Mouse (Mus musculus) CH12.LX (cell line): ENCODE measurements around the gene Zc3h18. TPM values are rescaled to one million over a fixed set of nuclear protein-coding genes. Genes with fewer than 3 reads are reported as not detected.

Source experiments
- DNase-seq: peaks from one replicate; pipeline ENCODE4 v3.0.0-alpha.2; 2013; ENCODE audit errors: extremely low read depth
- H3K27ac ChIP-seq: 2 replicates; pipeline ENCODE4 v1.5.1; 2012; ENCODE audit warnings: low read depth, mild to moderate bottlenecking, control low read depth, moderate library complexity; ENCODE audit not compliant: insufficient read depth
- H3K27me3 ChIP-seq: replicated peaks from 2 replicates; pipeline ENCODE3; 2012; ENCODE audit warnings: inconsistent platforms
- H3K36me3 ChIP-seq, 2 experiments: replicated peaks in 1 of 2; 2 replicates each; pipeline versions ENCODE3 to v1.6.1; 2012; ENCODE audit warnings: inconsistent platforms in 1 of 2, low read length in 1 of 2, mild to moderate bottlenecking in 1 of 2, mixed read lengths in 1 of 2, moderate library complexity in 1 of 2; ENCODE audit not compliant: control insufficient read depth in 1 of 2, insufficient read depth in 1 of 2
- H3K4me1 ChIP-seq, 2 experiments: 2 replicates each; pipeline ENCODE4 v1.6.1; 2012; ENCODE audit warnings: inconsistent platforms in 1 of 2, moderate library complexity in 1 of 2; ENCODE audit not compliant: insufficient read depth in 2 of 2, control insufficient read depth in 1 of 2
- H3K4me2 ChIP-seq: 2 replicates; pipeline ENCODE4 v1.6.1; 2012; ENCODE audit warnings: low read depth, mild to moderate bottlenecking, control low read depth; ENCODE audit not compliant: poor library complexity, insufficient read depth, severe bottlenecking
- H3K4me3 ChIP-seq, 3 experiments: fragments of 150-350 bp in 1 of 3; sonication (generic) in 1 of 3; replicated peaks in 1 of 3; 2 replicates each; pipeline versions ENCODE3 to v1.5.1; 2011 to 2012; ENCODE audit warnings: low read depth in 2 of 3, low read length in 2 of 3, mild to moderate bottlenecking in 2 of 3, moderate library complexity in 2 of 3, control low read depth in 1 of 3, improper control_type of control experiment in 1 of 3, inconsistent platforms in 1 of 3, mixed read lengths in 1 of 3; ENCODE audit not compliant: poor library complexity in 1 of 3
- H3K79me2 ChIP-seq: replicated peaks from 2 replicates; pipeline ENCODE4 v1.6.1; 2012; ENCODE audit warnings: mild to moderate bottlenecking, moderate library complexity; ENCODE audit not compliant: control insufficient read depth, poor library complexity, insufficient read depth, severe bottlenecking; ENCODE audit errors: extremely low read depth
- H3K9ac ChIP-seq: 2 replicates; pipeline ENCODE4 v1.6.1; 2012; ENCODE audit warnings: low read depth, mild to moderate bottlenecking, control low read depth, moderate library complexity; ENCODE audit not compliant: insufficient read depth
- H3K9me3 ChIP-seq: replicated peaks from 2 replicates; pipeline ENCODE3; 2012; ENCODE audit warnings: low read length, inconsistent platforms, mixed read lengths
- CHD2 ChIP-seq: IDR thresholded peaks from 2 replicates; pipeline ENCODE4 v1.6.1; 2011; ENCODE audit warnings: low read length, improper control_type of control experiment
- CTCF ChIP-seq, 2 experiments: IDR thresholded peaks in 1 of 2; conservative IDR thresholded peaks in 1 of 2; 2 replicates each; pipeline ENCODE4 v1.5.1; 2011 to 2012; ENCODE audit warnings: low read depth in 2 of 2, low read length in 2 of 2, improper control_type of control experiment in 1 of 2, inconsistent platforms in 1 of 2, mild to moderate bottlenecking in 1 of 2, moderate library complexity in 1 of 2
- HCFC1 ChIP-seq: IDR thresholded peaks from 2 replicates; pipeline ENCODE4 v1.6.1; 2012; ENCODE audit warnings: low read depth, mild to moderate bottlenecking, inconsistent platforms, low read length, improper control_type of control experiment
- JUN ChIP-seq: IDR thresholded peaks from 2 replicates; pipeline ENCODE4 v1.6.1; 2011; ENCODE audit warnings: low read depth, mild to moderate bottlenecking, low read length, improper control_type of control experiment, moderate library complexity; ENCODE audit not compliant: insufficient read depth
- MAZ ChIP-seq: IDR thresholded peaks from 2 replicates; pipeline ENCODE4 v1.6.1; 2012; ENCODE audit warnings: low read depth, mild to moderate bottlenecking, inconsistent platforms, low read length, improper control_type of control experiment, moderate library complexity
- MYC ChIP-seq: IDR thresholded peaks from 2 replicates; pipeline ENCODE4 v1.6.1; 2011; ENCODE audit warnings: low read depth, mild to moderate bottlenecking, improper control_type of control experiment, low read length
- NRF1 ChIP-seq: IDR thresholded peaks from 2 replicates; pipeline ENCODE4 v1.6.1; 2014; ENCODE audit warnings: low read depth, mild to moderate bottlenecking, inconsistent platforms, low read length, improper control_type of control experiment, moderate library complexity
- POLR2A ChIP-seq: IDR thresholded peaks from 2 replicates; pipeline ENCODE4 v1.6.1; 2011; ENCODE audit warnings: low read depth, mild to moderate bottlenecking, improper control_type of control experiment, low read length
- POLR2AphosphoS2 ChIP-seq: IDR thresholded peaks from 2 replicates; pipeline ENCODE4 v1.6.1; 2011; ENCODE audit warnings: low read depth, low read length, improper control_type of control experiment
- RAD21 ChIP-seq: IDR thresholded peaks from 2 replicates; pipeline ENCODE4 v1.6.1; 2011; ENCODE audit warnings: low read depth, mild to moderate bottlenecking, low read length, improper control_type of control experiment, moderate library complexity
- SMC3 ChIP-seq: IDR thresholded peaks from 2 replicates; pipeline ENCODE4 v1.6.1; 2011; ENCODE audit warnings: low read depth, low read length, improper control_type of control experiment
- USF2 ChIP-seq: conservative IDR thresholded peaks from 2 replicates; pipeline ENCODE4 v1.6.1; 2011; ENCODE audit warnings: low read depth, low read length, improper control_type of control experiment
- ZMIZ1 ChIP-seq: IDR thresholded peaks from 2 replicates; pipeline ENCODE4 v1.6.1; 2012; ENCODE audit warnings: low read depth, mild to moderate bottlenecking, inconsistent platforms, low read length, improper control_type of control experiment
- dilution Hi-C: fragments of 300-500 bp; cut with MboI; formaldehyde crosslinking; loops from 2 replicates; pipeline ENCODE4 v1.14.3; 2020; ENCODE audit warnings: low sequenced_read_pairs; ENCODE audit not compliant: extremely low pct_unique_long_range_greater_than_20kb, extremely low pct_ligation_motif_present
- in situ Hi-C: fragments of 300-500 bp; cut with MboI; formaldehyde crosslinking; loops from 3 replicates; pipeline ENCODE4 v1.14.3; 2019; ENCODE audit warnings: low sequenced_read_pairs, low pct_ligation_motif_present, low pct_unique_long_range_greater_than_20kb, mixed read lengths
- polyA plus RNA-seq: library from polyadenylated mRNA; unstranded; fragments of >175 nt; gene quantifications from 2 replicates; pipeline ENCODE4 v1.2.1, GENCODE M21; 2012; ENCODE audit warnings: low read depth; ENCODE audit not compliant: insufficient read length
- total RNA-seq, 2 experiments: library from RNA; depleted of rRNA; stranded (reverse); fragments of 300-350 nt in 1 of 2; fragments of >200 nt in 1 of 2; gene quantifications; 2 replicates each; pipeline ENCODE4 v1.2.3; 2012 to 2014

The Zc3h18 gene
- total and polyA plus RNA-seq, 3 experiments, result 34.6 to 83.0 (median 58.5) TPM

DNA sequence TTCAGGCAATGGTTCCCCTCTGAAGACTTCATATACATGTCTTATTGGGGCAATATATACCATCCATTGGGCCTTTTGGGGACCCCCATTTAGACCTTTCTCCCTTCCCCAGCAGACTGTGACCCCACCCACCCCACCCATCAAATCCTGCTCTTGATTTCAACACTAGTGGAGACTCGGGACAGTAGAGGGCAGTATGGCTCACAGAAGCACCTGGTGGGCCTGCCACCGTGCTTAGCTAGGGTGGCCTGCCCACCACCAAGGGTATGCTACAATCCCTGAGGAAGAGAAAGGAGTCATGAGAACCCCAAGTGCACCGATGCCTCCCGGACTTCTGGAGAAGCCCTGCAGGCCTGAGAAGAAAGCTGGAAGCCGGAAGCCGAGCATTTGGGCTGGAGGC, 37.6 kb upstream of the Zc3h18 start:
- Histone ChIP-seq H3K4me3 (no peak overlapping the region), H3K4me1 (peaks cover 0 to 10% of the 10 kb centered on the region in 2 experiments; a peak in 2 of 4 replicates), H3K36me3 (peaks cover 46 to 58% of the 10 kb centered on the region in 2 experiments), H3K27me3 (peaks cover 2% of the 10 kb centered on the region), H3K4me2 (no peak overlapping the region), H3K79me2 (no peaks in the 10 kb centered on the region), H3K9ac (no peak overlapping the region), H3K9me3 (peaks cover 27% of the 10 kb centered on the region), H3K27ac (no peak overlapping the region)
- dilution Hi-C loops (no loop called here), in situ Hi-C loops (no loop called here)
- DNase-seq, result no peak
- TF ChIP-seq JUN, result no peak
- peak in 1 of 2 experiments; percentile 46; a peak in 2 of 4 replicates for TF ChIP-seq CTCF (conservative IDR thresholded peaks at IDR 0.05 in 1 of 2, IDR thresholded peaks at IDR 0.05 in 1 of 2; ENCODE audit: low read depth in 2 of 2, low read length in 2 of 2)
- peak; percentile 22 for TF ChIP-seq RAD21
- peak; percentile 17; the same call in 1 of the 2 replicates for TF ChIP-seq SMC3

DNA sequence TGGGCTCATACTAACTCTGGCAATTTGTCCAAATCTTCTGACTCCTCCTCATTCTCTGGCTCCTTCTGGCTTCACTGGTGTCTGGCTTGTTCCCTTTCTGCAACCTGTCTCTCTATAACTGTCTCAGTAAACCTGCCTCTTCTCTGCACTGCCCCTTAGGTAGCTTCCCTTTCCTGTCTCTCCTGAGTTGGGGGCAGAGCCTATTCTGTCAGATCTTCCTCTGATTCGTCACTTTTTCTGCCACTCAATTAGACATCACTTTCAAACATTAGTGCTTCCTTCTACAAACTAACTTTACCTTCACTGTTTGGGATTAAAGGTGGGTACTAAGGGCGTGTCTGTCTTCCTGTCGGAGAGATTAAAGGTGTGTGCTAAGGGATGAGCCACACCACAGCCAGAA, 35.6 kb upstream of the Zc3h18 start:
- dilution Hi-C loops (no loop called here), in situ Hi-C loops (no loop called here)
- DNase-seq, result peak; percentile 21
- Histone ChIP-seq H3K4me2 (no peak overlapping the region), H3K4me1 (peaks cover 8 to 27% of the 10 kb centered on the region in 2 experiments), H3K4me3 (no peak overlapping the region), H3K27me3 (peaks cover 2% of the 10 kb centered on the region), H3K36me3 (peaks cover 28 to 39% of the 10 kb centered on the region in 2 experiments), H3K79me2 (no peaks in the 10 kb centered on the region), H3K9ac (no peak overlapping the region), H3K27ac (no peak overlapping the region), H3K9me3 (peaks cover 12% of the 10 kb centered on the region)
- TF ChIP-seq NRF1 (no peak), MAZ (no peak), POLR2A (no peak), USF2 (no peak), HCFC1 (no peak), POLR2AphosphoS2 (no peak)

DNA sequence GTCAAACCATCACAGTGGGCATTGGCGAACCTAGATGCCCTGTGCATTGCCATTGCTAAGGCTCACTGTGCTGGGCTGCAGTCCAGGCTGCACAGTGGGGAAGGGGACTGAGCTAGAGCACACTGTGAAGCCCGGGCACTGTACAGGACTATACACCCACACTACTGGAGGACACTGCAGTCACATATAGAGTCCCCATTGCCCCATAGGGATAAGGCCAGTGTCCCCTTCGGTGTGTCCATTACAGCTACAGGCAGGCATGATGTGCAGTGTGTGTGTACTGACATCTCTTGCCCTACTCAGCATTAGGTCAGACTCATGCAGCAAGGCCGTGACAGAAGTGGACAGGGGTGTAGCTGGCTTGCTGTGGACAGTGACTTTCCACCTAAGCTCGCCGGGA, 34.6 kb upstream of the Zc3h18 start:
- H3K4me1 ChIP-seq, result peaks cover 8 to 29% of the 10 kb centered on the region in 2 experiments
- DNase-seq, result no peak
- H3K4me3 ChIP-seq, result no peak overlapping the region
- H3K9ac ChIP-seq, result no peak overlapping the region
- H3K79me2 ChIP-seq, result no peaks in the 10 kb centered on the region
- no peak overlapping the region for H3K4me2 ChIP-seq
- TF ChIP-seq CHD2 (no peak), MAZ (no peak), ZMIZ1 (no peak), MYC (no peak)
- H3K9me3 ChIP-seq, result peaks cover 4% of the 10 kb centered on the region
- dilution Hi-C loops (no loop called here), in situ Hi-C loops (no loop called here)
- H3K36me3 ChIP-seq, result peaks cover 17 to 29% of the 10 kb centered on the region in 2 experiments
- no peak overlapping the region for H3K27ac ChIP-seq
- peaks cover 2% of the 10 kb centered on the region for H3K27me3 ChIP-seq
